Mouse (Mus musculus): ENCODE results near the gene Dhx8.

DNA sequence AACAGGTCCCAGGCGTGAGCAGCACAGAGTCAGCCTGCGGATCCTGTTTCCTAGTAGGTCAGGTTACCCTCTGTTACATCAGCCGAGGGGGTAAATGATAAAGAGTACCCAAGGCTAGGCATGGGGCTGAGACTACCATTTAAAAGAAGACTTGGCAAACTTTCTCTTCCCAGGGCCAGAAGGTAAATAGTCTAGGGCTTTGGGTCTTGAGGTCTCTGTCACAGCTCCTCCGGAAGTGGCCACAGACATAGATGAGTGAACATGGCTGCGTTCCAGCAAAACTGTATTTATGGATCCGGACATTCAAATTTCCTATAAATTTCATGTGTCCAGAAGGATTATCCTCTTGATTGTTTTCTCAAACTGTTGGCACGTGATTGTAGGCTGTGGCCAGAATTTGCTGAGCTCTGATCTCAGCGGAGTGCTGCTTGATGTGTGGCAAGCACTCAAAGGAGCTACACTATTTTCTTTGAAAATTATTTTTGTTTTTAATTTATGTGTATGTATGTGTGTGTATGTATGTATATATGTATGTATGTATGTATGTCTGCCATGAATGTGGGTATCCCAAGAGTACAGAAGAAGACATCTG, 72.5 kb downstream of the Dhx8 start:
- no peak for TF ChIP-seq POLR2A (IDR thresholded peaks at IDR 0.05; ENCODE audit: low read depth, low read length)
- no peak for TF ChIP-seq CTCF (IDR thresholded peaks at IDR 0.05; ENCODE audit: extremely low read depth, insufficient read depth, insufficient read length, insufficient replicate concordance)
